Mouse (Mus musculus) embryo, embryonic 10 days (tissue): Measurements from ENCODE around the gene Mvb12b.
A peak's percentile ranks its signal among the peaks of the same experiment; 100 is the strongest.

Experiments used
- DNase-seq: peaks from one replicate; pipeline ENCODE4 v3.0.0-alpha.2; 2015; ENCODE audit warnings: low spot score

Gene Mvb12b

DNA sequence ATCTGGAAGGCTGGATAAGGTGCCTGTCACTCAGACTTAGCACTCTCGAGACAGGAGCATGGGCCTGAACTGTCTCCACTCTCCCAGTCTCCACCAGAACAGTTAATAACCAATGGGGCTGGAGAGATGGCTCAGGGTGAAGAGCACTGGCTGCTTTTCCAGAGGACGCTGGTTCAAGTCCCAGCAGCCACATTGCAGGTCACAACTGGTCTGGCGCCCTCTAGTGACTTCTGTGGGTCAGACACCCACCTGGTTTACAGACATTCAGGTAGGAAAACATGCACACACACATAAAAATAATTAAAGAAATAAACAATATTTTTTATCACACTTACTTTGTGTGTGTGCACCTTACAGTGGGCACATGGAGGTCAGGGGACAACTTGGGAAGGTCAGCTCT is 191.3 kb downstream of the Mvb12b start:
- DNase-seq: no peak

GRCm38 (mm10) chr2:33693931-33694330 is 193.8 kb downstream of the Mvb12b start:
- DNase-seq: no peak

DNA sequence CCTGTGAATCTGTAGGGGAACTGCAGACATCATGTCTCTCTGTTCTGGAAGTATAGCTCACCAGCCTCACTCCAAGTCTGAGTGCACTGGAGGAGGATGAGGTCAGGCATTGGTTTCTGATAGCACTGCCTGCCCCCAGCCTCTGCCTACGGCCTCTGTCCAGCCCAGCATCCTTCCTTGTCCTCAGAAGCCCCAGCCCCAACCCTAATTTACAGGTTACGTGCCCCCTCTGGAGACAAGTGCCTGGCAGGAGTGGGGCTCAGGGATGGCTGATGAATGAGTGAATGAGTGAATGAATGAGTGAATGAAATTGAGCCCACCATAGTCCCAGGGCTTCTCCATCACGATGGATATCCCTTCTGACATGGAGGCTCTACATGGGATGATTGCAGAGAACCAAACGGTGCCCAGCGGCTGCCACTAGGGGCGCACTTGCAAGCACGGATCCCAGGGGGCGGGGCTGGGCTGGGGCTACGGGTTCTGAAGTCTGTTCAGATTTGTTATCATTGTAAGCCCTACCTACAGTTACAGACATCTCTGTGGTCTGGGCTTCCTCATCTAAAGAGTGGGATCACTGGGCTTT is 197.8 kb downstream of the Mvb12b start:
- peak; percentile 64 for DNase-seq

- no peak for DNase-seq
These were observed 198.4 kb downstream of the Mvb12b start for GRCm38 (mm10) chr2:33689155-33689879.

GRCm38 (mm10) chr2:33683594-33683993 is 204.2 kb downstream of the Mvb12b start:
- DNase-seq: no peak

- DNase-seq: no peak
These were observed 204.7 kb downstream of the Mvb12b start for GRCm38 (mm10) chr2:33683095-33683494.

- peak; percentile 74 for DNase-seq
These were observed 205.5 kb downstream of the Mvb12b start for GRCm38 (mm10) chr2:33682219-33682618.
